Mouse (Mus musculus) liver, postnatal 0 days (tissue): ENCODE measurements around the gene Tmem91. TPM values are rescaled to one million over a fixed set of nuclear protein-coding genes. Genes with fewer than 3 reads are reported as not detected.
"Not testable (repeated sequence)": the region's sequence is repeated elsewhere in the genome, so short reads cannot be mapped to it uniquely, and the experiment has no call there.

Experiments
- ATAC-seq: fragments of 200-750 bp; cut with Nextera tagmentation; 2 replicates; pipeline ENCODE4 v1.8.0; 2017; ENCODE audit warnings: mild to moderate bottlenecking, moderate library complexity
- DNase-seq: peaks from one replicate; pipeline ENCODE4 v3.0.0-alpha.2; 2016
- H3K27ac ChIP-seq: fragments of 300-500 bp; sonication (generic); 2 replicates; pipeline ENCODE4 v1.5.1; 2014; ENCODE audit warnings: antibody characterized with exemption, moderate library complexity, mild to moderate bottlenecking, low read depth
- H3K27me3 ChIP-seq: fragments of 300-500 bp; sonication (generic); 2 replicates; pipeline ENCODE4 v1.6.1; 2014; ENCODE audit warnings: low read length, control low read depth, mixed read lengths; ENCODE audit not compliant: insufficient read depth
- H3K36me3 ChIP-seq: fragments of 300-500 bp; sonication (generic); replicated peaks from 2 replicates; pipeline ENCODE4 v1.6.1; 2014; ENCODE audit warnings: mild to moderate bottlenecking, control low read depth, low read length, moderate library complexity, mixed read lengths; ENCODE audit not compliant: insufficient read depth
- H3K4me1 ChIP-seq: fragments of 300-500 bp; sonication (generic); 2 replicates; pipeline ENCODE4 v1.6.1; 2014; ENCODE audit warnings: antibody characterized with exemption, mild to moderate bottlenecking, control low read depth; ENCODE audit not compliant: insufficient read depth
- H3K4me2 ChIP-seq: fragments of 300-500 bp; sonication (generic); 2 replicates; pipeline ENCODE4 v1.6.1; 2014; ENCODE audit warnings: low read depth, mild to moderate bottlenecking, low read length, moderate library complexity, mixed read lengths
- H3K4me3 ChIP-seq: fragments of 300-500 bp; sonication (generic); 2 replicates; pipeline ENCODE4 v1.5.1; 2014; ENCODE audit warnings: low read depth, low read length
- H3K9ac ChIP-seq: fragments of 300-500 bp; sonication (generic); replicated peaks from 2 replicates; pipeline ENCODE4 v1.6.1; 2014; ENCODE audit warnings: mild to moderate bottlenecking, moderate library complexity
- H3K9me3 ChIP-seq: fragments of 300-500 bp; sonication (generic); 2 replicates; pipeline ENCODE4 v1.6.1; 2016; ENCODE audit warnings: mild to moderate bottlenecking, control low read depth, low read length, mixed read lengths
- CTCF ChIP-seq: sonication (generic); IDR thresholded peaks from 2 replicates; pipeline ENCODE4 v1.5.1; 2016; ENCODE audit warnings: antibody characterized with exemption, low read depth
- EP300 ChIP-seq: IDR thresholded peaks from 2 replicates; pipeline ENCODE4 v1.6.1; 2016; ENCODE audit warnings: antibody characterized with exemption, low read depth, mild to moderate bottlenecking
- WGBS: fragments of 180-500 bp; shearing (Covaris S2); extraction: QIAGEN DNeasy Blood & Tissue Kit; methylation state at CpG from one replicate; pipeline ENCODE4 v1.1.7; 2014; ENCODE audit not compliant: insufficient replicate concordance; 5-methylcytosine and 5-hydroxymethylcytosine counted together
- polyA plus RNA-seq: library from polyadenylated mRNA; unstranded; fragments of >200 nt; fragmentation: Nextera tagmentation; extraction: Ambion mirVana; gene quantifications from 2 replicates; pipeline ENCODE4 v1.2.1, GENCODE M21; 2015

Gene Tmem91
- 0.58 and 0.76 TPM in 2 replicates for polyA plus RNA-seq

- no peak for DNase-seq
- H3K4me1 ChIP-seq: peaks cover 14% of the 10 kb centered on the region
- peaks cover 9% of the 10 kb centered on the region for H3K27me3 ChIP-seq
- TF ChIP-seq CTCF (no peak), EP300 (no peak)
- no peaks in the 10 kb centered on the region for H3K9me3 ChIP-seq
- ATAC-seq: no peak
- no peak within 1 kb of the TSS for H3K27ac ChIP-seq
- H3K4me2 ChIP-seq: peak within 1 kb of the TSS; percentile 72
- H3K36me3 ChIP-seq: no peaks in the 10 kb centered on the region
- WGBS: 1% methylated on average over 29 of the region's 29 CpGs
- H3K4me3 ChIP-seq: peak within 1 kb of the TSS; percentile 36
- peak within 1 kb of the TSS; percentile 48 for H3K9ac ChIP-seq
Measured at GRCm38 (mm10) chr7:25674719-25675300, at the start of gene Tmem91. Gene Tmem91, minus strand, starts transcription at chr7:25675166.

- not testable (repeated sequence) for H3K9ac ChIP-seq, DNase-seq, H3K9me3 ChIP-seq, H3K27me3 ChIP-seq, ATAC-seq, H3K4me2 ChIP-seq, H3K4me3 ChIP-seq
- peaks cover 14% of the 10 kb centered on the region for H3K4me1 ChIP-seq
- peaks cover 60% of the 10 kb centered on the region for H3K36me3 ChIP-seq
- H3K27ac ChIP-seq: peak overlapping the region; percentile 14; the same call in 1 of the 2 replicates
Measured at GRCm38 (mm10) chr7:25721776-25722175, 46.8 kb upstream of the Tmem91 start.

GRCm38 (mm10) chr7:25720760-25721159 lies 45.8 kb upstream of the Tmem91 start:
- 83% methylated on average over 5 of the region's 5 CpGs for WGBS
- no peaks in the 10 kb centered on the region for H3K27me3 ChIP-seq
- ATAC-seq (no peak), DNase-seq (no peak)
- peaks cover 53% of the 10 kb centered on the region for H3K36me3 ChIP-seq
- peaks cover 14% of the 10 kb centered on the region for H3K4me1 ChIP-seq
- H3K9me3 ChIP-seq: no peaks in the 10 kb centered on the region
- H3K9ac ChIP-seq: no peak overlapping the region
- H3K4me2 ChIP-seq: no peak overlapping the region
- no peak overlapping the region for H3K4me3 ChIP-seq
- no peak for TF ChIP-seq CTCF
- no peak for TF ChIP-seq EP300
- H3K27ac ChIP-seq: no peak overlapping the region

DNA sequence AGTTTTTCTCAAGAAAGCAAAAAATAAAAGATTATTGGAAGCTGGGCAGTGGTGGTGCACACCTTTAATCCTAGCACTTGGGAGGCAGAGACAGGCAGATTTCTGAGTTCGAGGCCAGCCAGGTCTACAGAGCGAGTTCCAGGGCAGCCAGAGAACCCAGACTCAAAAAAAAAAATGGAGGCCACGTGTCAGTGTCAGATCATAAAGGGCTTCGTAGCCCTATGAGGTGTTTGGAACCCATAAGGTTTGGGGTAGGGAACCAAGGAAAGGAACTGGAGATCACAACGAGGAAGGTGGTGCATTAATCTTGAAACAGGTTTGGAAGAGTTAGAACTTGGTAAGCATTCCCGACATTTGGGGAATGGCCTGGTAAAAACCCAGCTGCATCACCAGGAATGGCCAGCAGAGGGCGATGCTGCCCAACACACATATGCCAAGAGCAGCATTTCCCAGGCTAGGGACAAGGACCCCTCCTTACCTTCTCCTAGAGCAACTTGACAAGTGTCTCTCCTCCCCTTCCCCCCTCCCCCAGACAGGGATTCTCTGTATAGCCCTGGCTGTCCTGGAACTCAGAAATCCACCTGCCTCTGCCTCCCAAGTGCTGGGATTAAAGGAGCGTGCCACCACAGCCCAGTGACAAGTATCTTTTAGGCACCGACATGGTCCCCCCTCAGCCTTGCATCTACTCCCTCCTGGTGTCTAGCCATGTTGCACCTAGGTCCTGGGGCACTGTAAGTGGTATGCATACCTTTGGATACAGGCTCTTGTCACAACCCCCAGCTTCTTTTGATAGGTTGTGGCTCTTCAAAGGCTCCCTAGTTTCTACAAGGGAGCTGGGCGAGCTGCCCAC lies 45.0 kb upstream of the Tmem91 start:
- H3K4me1 ChIP-seq: peaks cover 14% of the 10 kb centered on the region
- no peaks in the 10 kb centered on the region for H3K27me3 ChIP-seq
- no peak overlapping the region; the same call in 1 of the 2 replicates for H3K4me2 ChIP-seq
- H3K27ac ChIP-seq: peak overlapping the region; percentile 95
- TF ChIP-seq CTCF: peak; percentile 96
- TF ChIP-seq EP300: no peak
- H3K9me3 ChIP-seq: no peaks in the 10 kb centered on the region
- H3K9ac ChIP-seq: no peak overlapping the region
- peaks cover 53% of the 10 kb centered on the region for H3K36me3 ChIP-seq
- peak; percentile 84 for DNase-seq
- no peak overlapping the region for H3K4me3 ChIP-seq
- ATAC-seq: no peak
- 54% methylated on average over 10 of the region's 10 CpGs for WGBS

DNA sequence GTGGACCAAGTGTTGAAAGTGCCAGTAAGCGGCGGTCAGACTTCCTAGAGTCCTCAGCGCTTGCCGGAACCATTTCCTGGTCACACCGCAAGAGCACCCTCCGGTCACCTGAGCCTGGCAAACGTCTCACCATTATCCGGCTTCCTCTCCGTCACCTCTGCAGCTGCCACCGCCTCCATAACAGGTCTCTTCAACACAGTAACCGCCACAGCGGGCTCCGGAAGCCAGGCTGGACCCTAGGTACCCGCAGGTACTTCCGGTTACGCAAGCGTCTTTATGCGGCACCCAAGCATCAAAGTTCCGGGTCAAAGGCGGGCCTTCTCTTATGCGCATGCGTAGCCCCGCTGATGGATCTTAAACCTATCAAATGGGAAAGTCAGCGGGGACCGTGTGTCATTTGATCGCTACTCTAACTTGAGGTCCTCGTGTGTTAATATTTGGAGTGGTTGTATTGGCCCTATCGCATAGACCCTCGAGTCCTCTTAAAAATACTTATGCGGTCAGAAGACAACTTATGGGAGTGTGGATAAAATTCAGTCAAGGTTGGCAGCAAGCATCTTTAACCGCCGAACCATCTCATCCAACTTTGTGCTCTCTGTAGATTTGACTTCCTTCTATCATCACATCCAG lies 43.9 kb upstream of the Tmem91 start, which contains the start of gene Ccdc97:
Gene Ccdc97 (minus strand): TSS at position 301 of the 630 bp plus-strand sequence.
- 3% methylated on average over 32 of the region's 32 CpGs for WGBS
- peak; percentile 64; the same call in 1 of the 2 replicates for TF ChIP-seq EP300
- peak; percentile 10; the same call in 1 of the 2 replicates for TF ChIP-seq CTCF
- H3K27ac ChIP-seq: peak within 1 kb of the TSS; percentile 95
- H3K9ac ChIP-seq: peak within 1 kb of the TSS; percentile 87
- H3K9me3 ChIP-seq: no peaks in the 10 kb centered on the region
- H3K4me2 ChIP-seq: peak within 1 kb of the TSS; percentile 85
- H3K27me3 ChIP-seq: no peaks in the 10 kb centered on the region
- H3K4me1 ChIP-seq: peaks cover 14% of the 10 kb centered on the region
- peaks cover 52% of the 10 kb centered on the region for H3K36me3 ChIP-seq
- peak; percentile 92 for DNase-seq
- peak within 1 kb of the TSS; percentile 90 for H3K4me3 ChIP-seq
- ATAC-seq: peak; percentile 86

DNA sequence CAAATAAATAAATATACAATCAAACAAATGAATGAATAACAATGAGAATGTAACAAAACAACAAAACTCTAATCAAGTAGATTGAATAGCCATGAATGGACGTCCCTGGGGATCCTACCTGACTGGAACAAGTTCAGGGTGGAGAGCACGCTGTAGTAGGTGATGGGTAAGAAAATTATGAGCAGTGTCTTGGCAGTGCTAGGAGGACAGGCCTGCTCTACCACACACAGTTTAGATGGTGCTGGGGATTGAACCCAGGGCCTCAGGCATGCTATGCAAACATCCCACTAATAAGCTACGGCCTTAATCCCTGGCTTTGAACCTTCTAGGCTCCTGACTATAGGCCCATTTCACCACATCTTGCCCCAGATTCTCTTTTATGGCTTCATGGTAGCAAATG lies 42.5 kb upstream of the Tmem91 start:
- Histone ChIP-seq H3K4me2 (peak overlapping the region; percentile 85), H3K27ac (no peak overlapping the region), H3K9me3 (no peaks in the 10 kb centered on the region), H3K27me3 (no peaks in the 10 kb centered on the region), H3K36me3 (peaks cover 50% of the 10 kb centered on the region), H3K4me3 (0 out of 2 replicates have a peak overlapping the region, but pooled peaks have one; percentile 90), H3K9ac (no peak overlapping the region), H3K4me1 (peaks cover 14% of the 10 kb centered on the region)
- no peak for ATAC-seq
- DNase-seq: no peak
- TF ChIP-seq EP300: no peak
- TF ChIP-seq CTCF: no peak
- WGBS: 84% methylated on average over 3 of the region's 3 CpGs
